Mouse (Mus musculus) heart, embryonic 11.5 days (tissue): ENCODE measurements at regions not wholly inside any gene's neighbourhood (a gene's known extent, or its start where the extent isn't known, plus 50 kb on each side); places are given as distances from the start of the nearest gene placed in this dataset.

Experiments used
- ATAC-seq: fragments of 200-750 bp; cut with Nextera tagmentation; replicated peaks from 2 replicates; pipeline ENCODE4 v1.8.0; 2017; ENCODE audit warnings: moderate library complexity; ENCODE audit not compliant: insufficient number of reproducible peaks, low FRiP score, low TSS enrichment
- H3K27ac ChIP-seq: fragments of 300-500 bp; sonication (generic); 2 replicates; pipeline ENCODE4 v1.5.1; 2014; ENCODE audit warnings: mild to moderate bottlenecking, low read depth, low read length
- H3K27me3 ChIP-seq: fragments of 300-500 bp; sonication (generic); 2 replicates; pipeline ENCODE4 v1.6.1; 2014; ENCODE audit warnings: mild to moderate bottlenecking, low read length, mixed read lengths; ENCODE audit not compliant: control insufficient read depth, insufficient read depth
- H3K36me3 ChIP-seq: fragments of 300-500 bp; sonication (generic); 2 replicates; pipeline ENCODE4 v1.6.1; 2014; ENCODE audit warnings: mild to moderate bottlenecking, low read length, moderate library complexity, mixed read lengths; ENCODE audit not compliant: control insufficient read depth, insufficient read depth
- H3K4me1 ChIP-seq: fragments of 300-500 bp; sonication (generic); 2 replicates; pipeline ENCODE4 v1.6.1; 2014; ENCODE audit warnings: low read length; ENCODE audit not compliant: control insufficient read depth, insufficient read depth
- H3K4me2 ChIP-seq: fragments of 300-500 bp; sonication (generic); 2 replicates; pipeline ENCODE4 v1.6.1; 2014; ENCODE audit warnings: mild to moderate bottlenecking, moderate library complexity
- H3K4me3 ChIP-seq: fragments of 300-500 bp; sonication (generic); 2 replicates; pipeline ENCODE4 v1.5.1; 2014; ENCODE audit warnings: low read depth, low read length
- H3K9ac ChIP-seq: fragments of 300-500 bp; sonication (generic); 2 replicates; pipeline ENCODE4 v1.6.1; 2014; ENCODE audit warnings: mild to moderate bottlenecking, low read depth, low read length, moderate library complexity
- H3K9me3 ChIP-seq: fragments of 300-500 bp; sonication (generic); replicated peaks from 2 replicates; pipeline ENCODE4 v1.6.1; 2016; ENCODE audit warnings: low read length; ENCODE audit not compliant: control insufficient read depth
- WGBS: fragments of 180-500 bp; shearing (Covaris S2); extraction: QIAGEN DNeasy Blood & Tissue Kit; methylation state at CpG from one replicate; pipeline ENCODE4 v1.1.7; 2014; ENCODE audit not compliant: insufficient replicate concordance; 5-methylcytosine and 5-hydroxymethylcytosine counted together

DNA sequence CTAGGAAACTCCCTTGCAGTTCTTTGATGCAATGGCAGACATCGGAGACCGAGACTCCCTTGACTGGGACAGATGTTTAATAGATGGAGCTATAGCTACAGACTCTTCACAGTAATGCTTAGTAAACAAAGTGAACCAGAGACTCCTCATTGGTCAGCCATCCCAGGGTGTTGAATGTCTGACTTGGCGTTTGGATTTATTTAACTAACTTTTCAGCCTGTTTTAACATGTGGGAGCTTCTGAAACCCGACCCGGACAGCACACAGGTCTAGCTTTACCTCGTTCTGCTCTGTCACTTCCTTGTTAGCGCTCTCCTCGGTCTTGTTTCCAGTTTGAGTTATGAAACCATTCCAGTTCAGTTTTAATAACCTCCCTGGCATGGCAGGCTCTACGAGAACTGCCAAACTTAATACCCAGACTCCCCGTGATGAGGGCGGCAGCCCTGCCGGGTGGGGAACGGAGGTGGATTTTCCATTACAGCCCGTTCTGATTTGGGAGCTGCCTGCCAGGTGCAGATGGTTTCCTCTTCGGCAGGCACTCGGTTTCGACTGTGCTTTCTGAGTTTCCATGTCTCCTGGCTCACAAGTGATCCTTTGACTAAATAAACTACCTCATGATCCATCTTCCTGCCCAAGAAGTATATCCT, 147.9 kb upstream of the Rnaseh2b start:
- no peak for ATAC-seq
- H3K4me1 ChIP-seq, result no peaks in the 10 kb centered on the region
- H3K27ac ChIP-seq, result no peak overlapping the region
- H3K4me2 ChIP-seq, result no peak overlapping the region
- no peak overlapping the region for H3K4me3 ChIP-seq
- no peaks in the 10 kb centered on the region for H3K9me3 ChIP-seq
- WGBS, result 76% methylated on average over 17 of the region's 17 CpGs
- no peaks in the 10 kb centered on the region for H3K27me3 ChIP-seq
- no peak overlapping the region for H3K9ac ChIP-seq
- no peaks in the 10 kb centered on the region for H3K36me3 ChIP-seq

DNA sequence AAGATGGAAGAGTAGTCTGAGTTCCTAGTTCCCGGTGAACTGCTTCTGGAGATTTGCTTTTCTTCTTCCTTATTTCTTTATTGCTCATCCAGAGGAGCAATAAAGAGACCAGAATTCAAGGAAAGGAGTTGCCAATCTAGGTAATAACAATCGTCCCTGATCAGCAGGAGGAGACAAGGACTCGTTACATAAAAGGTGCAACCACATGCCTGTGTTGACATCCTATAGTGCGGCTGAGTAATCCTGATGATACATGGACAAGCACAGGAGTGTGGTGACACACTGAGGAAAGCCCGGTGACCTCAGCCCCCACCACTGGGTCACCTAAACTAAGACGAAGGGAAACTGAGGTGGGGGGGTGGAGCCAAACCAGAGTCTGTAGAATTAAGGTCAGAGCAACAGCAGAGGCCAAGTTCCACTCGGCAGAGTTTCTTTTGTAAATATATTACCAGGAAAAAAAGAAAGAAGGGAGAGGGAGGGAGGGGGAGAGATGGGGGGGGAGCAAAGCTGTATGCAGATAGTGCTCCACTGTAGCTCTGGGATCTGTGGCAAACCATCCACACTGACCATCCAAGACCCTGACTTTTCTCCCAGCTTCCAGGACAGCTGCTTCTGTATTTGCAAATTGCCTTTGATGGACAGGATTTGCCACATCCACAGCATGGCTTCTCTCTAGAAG, 135.2 kb upstream of the Rnaseh2b start:
- Histone ChIP-seq H3K27me3 (no peaks in the 10 kb centered on the region), H3K4me2 (no peak overlapping the region), H3K9me3 (no peaks in the 10 kb centered on the region), H3K4me3 (no peak overlapping the region), H3K36me3 (no peaks in the 10 kb centered on the region), H3K9ac (no peak overlapping the region), H3K27ac (no peak overlapping the region), H3K4me1 (no peaks in the 10 kb centered on the region)
- no peak for ATAC-seq
- WGBS, result 78% methylated on average over 7 of the region's 7 CpGs

DNA sequence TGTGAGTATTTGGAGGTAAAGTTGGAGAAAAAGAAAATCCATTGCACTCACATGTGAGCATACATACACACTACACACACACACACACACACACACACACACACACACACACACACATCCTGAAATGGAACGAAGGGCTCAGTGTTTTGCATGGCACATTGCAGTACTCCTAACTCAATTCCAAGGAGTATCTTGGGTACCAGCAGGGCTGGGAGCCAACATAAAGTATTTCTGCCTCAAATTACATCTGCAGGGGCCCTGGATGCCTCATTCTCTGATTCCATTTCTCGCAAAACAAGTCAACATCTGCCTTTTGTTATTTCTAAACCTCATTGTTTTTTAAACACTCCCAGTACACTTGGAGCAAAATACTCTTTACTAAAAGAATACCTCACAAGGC, 132.7 kb upstream of the Rnaseh2b start:
- Histone ChIP-seq H3K9ac (no peak overlapping the region), H3K4me1 (no peaks in the 10 kb centered on the region), H3K9me3 (no peaks in the 10 kb centered on the region), H3K36me3 (no peaks in the 10 kb centered on the region), H3K27ac (no peak overlapping the region), H3K27me3 (no peaks in the 10 kb centered on the region), H3K4me2 (no peak overlapping the region), H3K4me3 (no peak overlapping the region)
- ATAC-seq, result no peak
- 86% methylated on average over 2 of the region's 2 CpGs for WGBS

DNA sequence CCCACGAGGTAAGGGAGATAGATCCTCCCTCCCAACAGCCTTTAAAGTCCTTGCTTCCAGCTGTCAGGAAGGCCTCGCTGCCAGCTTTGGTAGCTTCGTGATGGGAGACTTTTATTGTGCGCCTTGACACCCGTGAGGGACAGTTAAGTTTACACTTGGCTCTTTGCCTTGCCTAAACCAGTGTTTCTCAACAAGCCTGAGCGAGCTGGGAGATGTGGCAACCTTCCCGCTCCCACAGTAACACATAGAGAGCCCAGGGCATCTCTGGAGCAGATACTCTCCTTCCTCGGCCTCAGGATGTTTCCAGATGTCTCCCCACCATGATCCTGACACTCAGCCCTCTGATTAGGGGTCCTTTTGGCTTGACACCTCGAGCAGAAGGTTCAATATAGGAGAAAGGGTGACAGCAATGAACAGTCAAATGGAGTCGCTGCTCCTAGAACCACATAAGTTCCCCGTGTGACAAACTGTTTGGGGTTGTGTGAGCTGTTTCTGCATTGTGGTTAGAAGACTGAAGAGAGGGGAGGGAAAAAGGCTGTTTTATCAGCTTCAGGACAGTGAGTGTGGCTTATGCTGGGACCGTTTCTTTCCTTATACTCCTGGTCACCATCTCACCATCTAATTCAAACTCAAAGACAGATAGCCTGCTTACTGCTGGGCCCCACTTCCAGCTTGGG, 129.1 kb upstream of the Rnaseh2b start:
- 67% methylated on average over 12 of the region's 12 CpGs for WGBS
- no peak overlapping the region for H3K9ac ChIP-seq
- no peaks in the 10 kb centered on the region for H3K9me3 ChIP-seq
- H3K36me3 ChIP-seq, result no peaks in the 10 kb centered on the region
- H3K4me1 ChIP-seq, result no peaks in the 10 kb centered on the region
- H3K4me2 ChIP-seq, result no peak overlapping the region
- no peak for ATAC-seq
- no peaks in the 10 kb centered on the region for H3K27me3 ChIP-seq
- H3K4me3 ChIP-seq, result no peak overlapping the region
- no peak overlapping the region for H3K27ac ChIP-seq

DNA sequence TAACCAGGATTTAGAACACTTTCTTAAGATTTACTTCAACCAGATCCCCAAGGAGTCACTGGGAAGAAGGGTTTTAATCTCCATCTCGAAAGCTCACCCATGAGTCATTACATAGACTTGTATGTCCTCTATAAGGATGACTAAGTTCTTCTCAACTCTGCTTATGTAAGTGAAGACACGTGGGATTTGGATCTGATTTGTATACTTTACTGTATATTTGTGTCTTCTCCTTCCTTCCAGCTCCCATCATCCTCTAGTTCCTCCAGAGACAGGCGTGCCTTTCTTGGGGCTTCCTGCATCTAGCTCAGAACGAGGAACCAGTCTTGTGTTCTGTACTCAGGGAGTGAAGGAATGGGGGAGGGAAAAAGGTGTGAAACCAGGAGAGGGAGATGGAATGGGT, 127.5 kb upstream of the Rnaseh2b start:
- Histone ChIP-seq H3K4me3 (no peak overlapping the region), H3K4me1 (peaks cover 3% of the 10 kb centered on the region), H3K4me2 (no peak overlapping the region), H3K36me3 (no peaks in the 10 kb centered on the region), H3K27ac (no peak overlapping the region), H3K9me3 (no peaks in the 10 kb centered on the region), H3K27me3 (no peaks in the 10 kb centered on the region), H3K9ac (no peak overlapping the region)
- 68% methylated on average over 4 of the region's 4 CpGs for WGBS
- no peak for ATAC-seq

DNA sequence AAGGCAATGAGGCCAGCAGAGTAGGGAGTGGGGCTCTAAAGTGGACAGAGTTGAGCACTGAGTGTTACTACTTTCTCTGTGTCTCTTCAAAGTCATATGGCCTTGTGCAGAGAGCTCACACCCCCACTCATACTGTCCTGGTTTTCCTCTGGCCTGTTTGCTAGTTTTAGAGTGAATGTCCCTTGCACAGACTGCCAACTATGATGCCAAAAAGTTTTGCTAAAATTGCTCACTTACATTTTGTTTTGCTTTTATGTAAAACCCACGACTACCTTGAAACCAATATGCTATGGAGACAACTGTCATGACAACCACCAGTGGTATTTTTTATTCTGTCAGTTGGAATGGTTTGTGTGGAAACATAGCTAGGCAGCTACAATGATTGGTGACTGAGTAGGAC, 126.4 kb upstream of the Rnaseh2b start:
- Histone ChIP-seq H3K4me3 (no peak overlapping the region), H3K4me2 (no peak overlapping the region), H3K4me1 (peaks cover 7% of the 10 kb centered on the region), H3K9ac (no peak overlapping the region), H3K36me3 (no peaks in the 10 kb centered on the region), H3K9me3 (no peaks in the 10 kb centered on the region), H3K27me3 (no peaks in the 10 kb centered on the region), H3K27ac (no peak overlapping the region)
- no peak for ATAC-seq
- 85% methylated on average over 1 of the region's 1 CpGs for WGBS

DNA sequence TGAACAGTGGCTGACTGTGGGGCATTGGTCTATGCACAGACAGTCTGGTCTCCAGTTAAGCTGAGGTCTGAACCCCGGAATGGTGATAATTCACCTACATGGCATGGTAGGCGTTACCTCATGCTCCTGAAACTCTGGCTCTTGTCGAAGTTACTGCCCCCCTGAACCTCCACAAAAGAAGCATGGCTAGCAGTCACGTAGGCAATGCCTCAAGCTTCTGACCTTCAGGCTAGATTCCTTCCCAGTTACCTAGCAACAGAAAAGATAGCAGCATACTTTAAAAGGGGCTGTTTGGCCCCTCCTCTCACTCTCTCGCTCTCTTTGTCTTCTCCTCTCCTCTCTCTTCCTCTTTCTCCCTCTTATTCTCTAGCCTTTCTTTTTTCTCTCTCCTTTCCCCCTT, 125.8 kb upstream of the Rnaseh2b start:
- H3K9ac ChIP-seq, result no peak overlapping the region
- H3K27ac ChIP-seq, result no peak overlapping the region
- WGBS, result 44% methylated on average over 5 of the region's 5 CpGs
- no peak overlapping the region for H3K4me2 ChIP-seq
- no peaks in the 10 kb centered on the region for H3K36me3 ChIP-seq
- H3K4me3 ChIP-seq, result no peak overlapping the region
- no peaks in the 10 kb centered on the region for H3K9me3 ChIP-seq
- peaks cover 7% of the 10 kb centered on the region for H3K4me1 ChIP-seq
- no peaks in the 10 kb centered on the region for H3K27me3 ChIP-seq
- ATAC-seq, result 0 out of 2 replicates have a peak, but pooled peaks have one; percentile 4

DNA sequence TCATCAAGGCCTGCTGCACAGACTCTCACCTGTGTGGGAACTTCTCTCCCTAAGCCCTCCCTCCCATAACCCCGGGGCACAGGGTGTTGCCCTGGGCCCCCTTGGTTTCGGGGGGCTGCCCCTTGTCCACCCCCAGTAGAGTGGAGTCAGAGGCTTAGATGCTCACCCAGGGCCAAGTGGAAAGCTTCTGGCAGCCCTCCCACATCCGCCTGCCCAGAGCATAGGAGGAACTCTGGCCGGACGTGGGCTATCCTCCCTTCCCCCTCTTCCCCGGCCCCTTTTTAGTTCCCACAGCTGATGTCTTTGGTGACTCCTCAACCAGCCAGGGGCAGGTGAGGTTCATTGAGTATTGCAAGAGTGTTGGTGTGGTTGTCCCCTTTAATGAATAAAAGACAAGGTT, 125.3 kb upstream of the Rnaseh2b start:
- Histone ChIP-seq H3K9ac (no peak overlapping the region), H3K36me3 (no peaks in the 10 kb centered on the region), H3K9me3 (no peaks in the 10 kb centered on the region), H3K4me1 (peaks cover 7% of the 10 kb centered on the region), H3K4me2 (no peak overlapping the region), H3K4me3 (no peak overlapping the region), H3K27ac (no peak overlapping the region), H3K27me3 (no peaks in the 10 kb centered on the region)
- WGBS, result 72% methylated on average over 6 of the region's 6 CpGs
- no peak for ATAC-seq
